Mouse (Mus musculus): ENCODE measurements at regions not wholly inside any gene's neighbourhood (a gene's known extent, or its start where the extent isn't known, plus 50 kb on each side); places are given as distances from the start of the nearest gene placed in this dataset.

DNA sequence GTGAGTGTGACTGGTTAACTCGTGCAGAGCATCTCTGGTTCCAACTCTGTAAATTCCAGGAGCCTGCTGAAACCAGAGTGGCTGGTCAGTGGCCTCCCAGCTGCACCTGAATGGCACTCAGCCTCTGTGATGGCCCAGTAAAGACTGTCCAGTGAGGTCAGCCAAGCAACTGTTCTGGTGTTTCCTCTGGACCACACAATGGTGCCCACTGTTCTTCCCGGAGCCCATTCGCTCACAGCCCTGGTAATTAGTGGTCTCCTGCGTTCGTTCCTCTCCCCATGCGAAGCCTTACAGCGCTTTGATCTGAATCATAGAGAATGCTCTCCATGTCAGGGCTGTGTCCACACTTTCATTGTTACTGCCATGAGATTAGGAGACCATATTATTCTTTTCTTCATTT is 75.5 kb downstream of the Enkur start:
- DNase-seq (ENCODE audit: low spot score in 2 of 2): no peak

DNA sequence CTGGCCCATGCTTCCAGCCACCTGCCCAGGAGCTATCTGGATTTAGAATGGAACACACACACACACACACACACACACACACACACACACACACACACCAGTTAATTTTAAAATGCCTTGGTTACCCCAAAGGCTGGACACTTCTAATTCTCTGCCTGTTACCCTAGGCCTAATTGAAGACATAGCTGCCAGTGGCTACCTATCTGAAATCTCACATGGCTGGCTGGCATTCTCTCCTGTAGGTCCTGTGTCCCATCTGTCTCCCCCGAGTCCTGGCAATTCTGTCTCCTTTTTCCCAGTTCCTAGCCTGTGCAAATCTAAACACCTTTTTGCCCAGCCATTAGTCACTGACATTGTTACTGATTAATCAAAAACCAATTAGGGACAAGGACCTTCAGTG is 78.6 kb downstream of the Enkur start:
- DNase-seq (ENCODE audit: low spot score in 2 of 2): no peak

DNA sequence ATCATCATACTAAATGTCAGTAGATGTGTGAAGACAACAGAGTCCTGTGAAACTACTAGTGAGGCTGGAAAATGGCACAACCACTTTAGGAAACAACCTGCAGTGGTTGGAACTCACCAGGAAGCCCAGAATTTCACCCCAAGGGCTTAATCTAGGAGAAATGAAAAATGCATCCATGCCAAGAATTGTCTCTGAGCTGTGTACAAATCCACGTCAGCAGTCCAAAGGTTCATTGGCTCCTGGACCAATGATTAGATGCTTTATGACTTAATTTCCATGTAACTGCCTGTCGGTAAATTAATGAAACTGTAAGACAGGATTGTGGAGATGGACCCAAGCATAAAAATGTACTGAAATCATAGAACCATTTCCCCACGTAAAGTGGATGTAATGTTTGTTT is 82.7 kb downstream of the Enkur start:
- DNase-seq (ENCODE audit: low spot score in 2 of 2): no peak

DNA sequence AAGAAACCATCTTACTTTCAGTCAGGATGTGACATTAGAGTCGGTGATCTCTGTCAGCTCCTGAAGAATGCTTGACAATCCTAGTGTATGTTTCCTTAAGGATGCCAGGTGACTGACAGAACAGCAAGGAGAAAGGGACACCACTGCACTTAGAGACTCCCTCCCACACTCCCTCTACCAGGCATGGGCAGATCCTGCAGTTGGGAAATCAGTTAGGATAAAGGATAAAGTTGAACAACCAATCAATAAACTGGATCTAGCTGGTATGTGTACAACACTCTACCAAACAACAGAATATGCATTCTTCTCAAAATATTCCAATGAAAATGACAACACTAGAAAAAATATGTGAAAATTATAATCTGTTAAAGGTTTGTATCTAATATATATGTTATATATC is 83.5 kb downstream of the Enkur start:
- DNase-seq (ENCODE audit: low spot score in 2 of 2): no peak

DNA sequence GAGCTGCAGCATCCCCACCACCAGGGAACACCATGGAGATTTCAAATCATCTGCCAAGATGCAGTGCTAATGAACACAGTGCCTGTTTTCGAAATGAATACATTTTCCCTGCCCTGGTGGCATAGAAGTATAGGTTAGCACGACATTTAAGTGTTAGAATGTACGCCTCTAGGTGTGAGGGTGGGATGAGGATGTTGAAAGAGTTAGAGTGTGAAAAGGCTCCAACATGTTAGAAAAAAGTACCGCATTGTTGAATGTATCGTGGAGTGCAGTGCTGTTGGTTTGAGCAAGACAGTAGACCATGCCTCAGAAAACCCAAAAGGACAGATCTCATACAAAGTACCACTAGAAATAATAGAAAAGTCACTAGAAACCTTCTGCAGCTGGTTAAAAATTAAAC is 88.3 kb downstream of the Enkur start:
- no peak for DNase-seq (ENCODE audit: low spot score in 2 of 2)

DNA sequence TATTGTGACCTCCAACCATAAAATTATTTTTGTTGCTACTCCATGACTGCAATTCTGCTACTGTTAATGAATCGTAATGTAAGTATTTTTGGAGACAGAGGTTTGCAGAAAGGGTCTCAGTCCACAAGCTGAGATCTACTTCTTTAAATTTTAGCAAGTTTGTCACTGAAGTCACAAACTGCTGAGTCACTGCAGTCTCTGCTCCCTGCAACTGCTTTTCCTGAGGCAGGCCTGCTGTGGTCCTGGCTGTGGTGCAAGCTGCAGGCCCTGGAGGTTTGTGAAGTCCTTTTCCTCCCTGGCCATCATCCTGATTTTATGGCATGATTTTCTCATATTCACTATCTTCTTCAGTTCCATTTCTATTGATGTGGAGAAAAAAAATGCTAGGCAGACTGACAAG is 93.6 kb downstream of the Enkur start:
- DNase-seq (ENCODE audit: low spot score in 2 of 2): peak in 1 of 2 experiments; percentile 23

DNA sequence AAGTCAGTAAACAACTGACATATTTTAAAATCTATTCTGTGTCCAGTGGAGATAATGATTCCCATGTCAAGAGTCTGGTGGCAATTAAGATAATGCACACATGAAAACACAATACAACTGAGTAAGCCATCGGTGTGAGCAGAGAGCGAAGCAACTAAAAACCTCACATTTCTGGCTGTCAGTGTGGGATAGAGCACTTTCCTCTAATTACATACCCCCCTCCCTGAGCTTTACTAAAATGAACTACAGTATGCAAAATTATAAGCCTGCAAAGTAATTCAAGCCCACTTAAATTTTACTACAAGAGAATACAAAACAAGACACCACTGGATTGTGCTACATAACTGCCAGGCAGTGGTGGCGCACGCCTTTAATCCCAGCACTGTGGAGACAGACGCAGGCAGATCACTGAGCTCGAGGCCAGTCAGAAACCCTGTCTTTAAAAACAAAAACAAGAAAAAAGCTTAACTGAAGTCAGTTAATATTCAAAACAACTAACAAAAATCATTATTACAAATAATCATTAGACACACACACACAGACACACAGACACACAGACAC is 104.8 kb downstream of the Enkur start:
- DNase-seq (ENCODE audit: low spot score in 2 of 2): no peak

DNA sequence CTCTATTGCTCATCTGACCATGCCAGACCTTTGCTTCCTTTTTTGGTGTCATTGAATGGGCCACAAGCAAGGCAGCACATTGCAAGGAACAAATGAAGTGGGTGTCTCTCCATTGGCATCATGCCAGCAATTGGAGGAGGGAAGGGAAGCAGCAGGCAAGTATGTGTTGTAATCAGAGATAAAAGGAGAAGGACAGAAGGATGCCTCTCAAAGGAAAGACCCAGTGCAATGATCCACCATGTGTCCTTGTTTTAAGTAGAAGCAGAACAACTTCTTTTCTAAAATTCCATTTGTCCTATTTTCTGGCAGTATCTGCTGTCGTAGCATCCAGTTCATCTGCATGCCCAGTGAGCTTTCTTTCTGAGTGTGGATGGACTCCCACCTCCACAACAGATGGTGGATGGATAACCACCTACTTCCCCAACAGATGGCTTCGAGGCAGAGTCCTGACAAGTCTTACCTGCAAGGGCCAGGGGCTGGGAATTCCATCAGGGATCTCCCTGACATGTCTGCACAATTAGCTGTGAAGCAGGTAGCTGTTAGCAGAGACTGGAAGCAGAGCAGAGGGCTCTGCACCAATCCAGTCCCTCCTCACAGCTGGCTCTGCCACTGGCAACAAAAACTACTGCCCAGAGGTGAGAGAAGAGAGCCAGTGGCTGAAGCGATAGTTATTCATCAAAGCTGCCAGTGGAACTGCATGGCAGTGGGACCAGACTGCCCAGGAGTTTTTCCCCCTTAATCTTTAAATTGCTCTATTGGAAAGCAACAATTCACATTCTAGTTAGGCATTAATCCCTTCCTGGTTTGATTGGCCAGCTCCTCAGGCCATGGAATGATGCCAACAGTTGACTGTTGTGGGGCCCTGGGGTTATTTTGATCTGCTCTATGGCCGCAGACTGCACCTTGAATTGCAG is 113.8 kb downstream of the Enkur start:
- DNase-seq (ENCODE audit: low spot score in 2 of 2): peak in 1 of 2 experiments; percentile 4

DNA sequence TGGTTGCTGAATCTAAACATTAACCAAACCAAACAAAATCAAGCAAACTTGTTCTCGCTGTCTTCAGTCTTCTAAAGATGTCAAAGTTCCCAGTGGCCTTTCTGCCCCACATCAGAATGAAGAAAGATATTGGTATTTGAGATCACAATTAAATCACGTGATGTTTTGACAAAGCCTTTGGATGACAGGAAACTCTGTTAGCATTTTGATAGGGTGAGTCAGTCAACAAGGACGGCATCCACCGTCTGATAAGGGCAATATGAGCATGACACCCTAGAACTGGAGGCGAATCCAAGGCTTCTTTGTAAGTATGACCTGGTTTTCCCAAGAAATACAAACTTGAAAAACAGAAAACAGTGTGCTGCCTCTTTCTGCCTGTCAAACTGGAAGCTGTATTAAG is 116.8 kb upstream of the Arhgap21 start:
- no peak for DNase-seq (ENCODE audit: low spot score in 2 of 2)

DNA sequence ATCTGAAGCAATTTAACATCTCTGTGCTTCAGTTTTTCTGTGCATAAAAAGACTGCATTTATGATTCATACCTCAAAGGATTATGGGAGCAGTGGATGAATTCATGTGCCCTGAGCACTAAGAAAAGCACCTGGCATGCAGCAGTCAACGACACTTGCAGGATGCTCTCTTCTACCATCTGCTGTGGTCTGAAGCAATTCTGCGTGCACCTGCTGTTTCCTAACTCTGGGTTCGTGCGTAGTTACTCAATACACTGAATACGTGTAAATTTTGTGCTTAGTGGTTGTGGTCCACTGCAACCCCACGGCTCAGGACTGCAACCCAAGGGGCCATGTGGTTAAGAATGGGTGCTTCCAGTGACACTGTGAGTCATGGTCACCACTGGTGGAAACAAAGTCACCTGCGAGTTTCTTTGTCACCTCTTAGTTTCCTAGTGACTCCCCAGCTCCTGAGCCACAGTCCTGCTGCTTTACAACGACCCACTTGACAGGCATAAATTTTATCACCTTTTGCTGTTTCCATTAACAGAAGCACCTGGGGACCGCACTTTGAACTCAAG is 98.7 kb upstream of the Arhgap21 start:
- no peak for DNase-seq (ENCODE audit: low spot score in 2 of 2)

DNA sequence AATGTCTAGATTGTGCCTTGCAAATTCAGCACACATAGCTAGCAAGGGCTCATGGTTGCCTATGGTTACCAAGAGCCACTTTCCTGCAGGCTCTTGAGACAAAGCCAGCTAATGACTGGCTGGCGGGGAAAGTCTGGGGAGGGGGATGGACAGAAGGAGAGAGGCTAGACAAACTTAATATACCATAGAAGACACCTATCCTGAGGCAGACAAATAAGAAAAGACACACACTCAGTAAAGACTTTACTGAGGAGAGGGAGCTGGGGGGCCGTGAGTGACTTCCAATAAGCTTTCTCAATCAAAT is 91.6 kb upstream of the Arhgap21 start:
- no peak for DNase-seq (ENCODE audit: low spot score in 2 of 2)

DNA sequence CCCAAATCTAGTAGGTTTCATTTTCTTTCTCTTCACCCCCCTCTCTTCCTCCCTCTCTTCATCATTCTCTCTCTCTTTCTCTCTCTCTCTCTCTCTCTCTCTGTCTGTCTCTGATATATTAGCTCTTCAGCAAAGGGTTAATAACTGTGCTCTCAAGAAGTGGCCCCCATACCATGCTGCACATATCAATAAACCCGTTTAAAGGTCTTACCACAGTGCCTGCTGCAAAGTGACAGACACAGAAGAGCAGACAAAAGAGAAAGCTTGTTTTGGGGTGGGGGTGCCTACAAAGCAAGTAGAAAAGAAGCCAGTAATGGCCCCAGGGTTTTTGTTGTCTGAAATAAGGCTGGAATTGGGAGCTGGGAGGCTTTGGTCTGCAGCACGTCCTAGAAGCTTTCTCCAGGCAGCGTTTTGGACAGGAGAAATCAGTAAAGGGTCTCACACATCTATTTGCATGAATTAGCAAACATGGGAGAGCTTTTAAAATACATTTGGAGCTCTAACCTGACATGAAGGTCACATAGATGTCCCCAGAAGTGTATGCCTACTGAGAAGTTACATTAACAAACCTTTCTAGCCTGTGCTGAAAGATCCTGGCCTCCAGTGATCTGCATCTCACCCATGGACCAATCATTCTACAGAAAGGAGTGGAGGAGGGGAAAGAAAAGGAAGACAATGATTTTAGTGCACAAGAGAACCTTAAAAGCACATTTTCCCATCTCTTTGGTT is 91.1 kb upstream of the Arhgap21 start:
- no peak for DNase-seq (ENCODE audit: low spot score in 2 of 2)

DNA sequence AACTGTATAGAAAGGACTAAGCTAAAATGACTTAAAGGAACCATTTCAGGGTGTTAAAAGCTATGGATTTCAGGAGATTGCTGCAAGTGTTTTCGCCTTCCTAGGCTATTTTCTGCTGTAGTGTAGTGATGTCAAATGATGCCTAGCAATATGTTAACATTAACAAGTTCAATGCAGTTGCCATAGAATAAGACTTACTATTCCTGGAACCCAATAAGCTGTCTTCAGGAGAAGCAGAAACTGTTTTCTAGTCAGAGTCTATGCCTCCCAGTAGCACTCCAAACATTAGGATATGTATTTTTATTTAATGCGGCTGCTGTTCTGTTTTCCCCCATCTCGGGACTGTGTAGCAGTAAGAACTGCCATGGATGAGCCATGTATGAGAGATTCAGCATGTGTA is 90.3 kb upstream of the Arhgap21 start:
- no peak for DNase-seq (ENCODE audit: low spot score in 2 of 2)

DNA sequence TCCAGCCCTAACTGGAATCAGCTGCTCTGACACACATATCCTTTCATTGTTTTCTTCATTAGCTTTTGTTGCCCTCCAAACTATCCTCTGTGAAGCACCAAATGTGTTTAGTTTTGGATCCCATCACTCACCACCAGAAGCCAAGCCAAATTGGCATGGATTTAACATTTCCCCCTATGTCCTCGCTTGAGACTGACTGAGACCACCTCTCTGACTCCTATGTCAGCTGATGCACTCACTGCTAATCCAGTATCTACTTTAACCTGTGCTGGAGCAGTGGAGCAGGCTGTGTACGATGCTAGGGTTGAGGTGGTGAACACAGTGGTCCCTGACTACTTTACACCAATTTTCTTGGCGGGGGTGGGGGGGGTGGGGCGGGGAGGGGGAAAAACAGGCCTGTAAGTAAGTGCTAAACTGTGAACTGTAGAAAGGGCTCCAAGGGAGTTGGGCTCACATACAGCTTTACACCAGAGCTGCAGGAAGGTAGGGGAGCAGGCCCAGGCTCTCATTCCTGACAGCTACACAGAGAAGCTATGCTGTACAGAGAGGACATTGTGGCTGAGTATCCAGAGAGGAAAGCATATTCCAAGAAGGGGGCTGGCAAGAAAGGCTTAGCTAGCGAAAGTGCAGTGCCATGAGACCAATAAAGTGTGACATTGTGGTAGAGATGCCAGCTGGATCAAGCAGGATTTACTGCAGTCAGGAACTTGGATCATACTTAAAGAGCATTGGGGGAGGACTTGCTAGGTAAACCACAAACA is 87.9 kb upstream of the Arhgap21 start:
- no peak for DNase-seq (ENCODE audit: low spot score in 2 of 2)

DNA sequence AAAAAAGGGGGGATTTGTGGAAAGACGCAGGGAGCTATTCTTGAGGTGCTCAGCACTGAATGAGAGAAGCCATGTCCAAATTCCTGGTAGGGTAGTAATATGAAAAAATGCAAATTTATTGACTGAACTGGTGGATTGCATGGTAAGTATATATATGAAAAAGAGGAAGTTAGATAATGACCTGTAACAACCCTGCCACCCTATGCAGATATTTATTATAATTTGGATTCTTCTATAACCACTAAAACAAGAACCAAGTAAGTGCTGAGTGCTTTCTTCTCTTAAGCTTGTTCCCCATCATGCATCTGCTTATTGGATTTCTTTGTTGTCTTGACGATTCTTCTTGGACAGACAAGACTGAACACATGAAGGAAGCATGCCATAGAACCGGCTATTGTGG is 86.7 kb upstream of the Arhgap21 start:
- no peak for DNase-seq (ENCODE audit: low spot score in 2 of 2)

DNA sequence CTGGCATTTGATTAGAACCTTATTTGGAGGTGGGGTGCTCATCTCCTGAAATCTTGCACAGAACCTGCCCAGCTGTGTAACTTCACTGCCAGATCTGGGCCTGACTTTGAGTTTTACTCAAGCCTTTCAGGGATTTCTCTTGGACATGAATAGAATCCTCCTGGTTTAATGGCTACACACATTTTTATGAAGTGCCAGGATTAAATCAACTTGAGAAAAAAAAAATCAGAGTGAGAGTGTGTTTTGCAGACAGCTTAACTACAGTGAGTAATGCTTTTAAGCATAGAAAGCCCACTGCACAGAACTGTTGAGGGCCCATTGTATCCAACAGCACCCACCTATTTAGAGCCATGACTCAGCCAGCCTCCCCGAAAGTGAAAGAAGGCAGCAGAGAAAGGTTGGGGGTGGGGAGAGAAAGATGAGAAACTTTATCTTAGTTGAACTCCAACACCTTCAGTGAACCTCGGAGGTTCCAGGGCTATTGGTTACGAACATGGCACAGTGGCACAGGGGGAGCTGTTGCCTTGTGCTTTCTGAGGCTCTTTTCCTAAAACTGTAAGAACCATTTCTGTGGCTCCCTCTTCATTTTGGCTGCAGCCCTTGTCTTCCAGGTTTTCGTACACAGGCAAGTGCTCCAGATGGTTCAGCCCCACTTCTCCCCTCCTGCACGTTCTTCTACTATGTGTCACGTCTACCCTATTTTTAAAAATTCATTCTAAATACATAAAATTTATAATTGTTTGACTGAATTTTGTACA is 85.8 kb upstream of the Arhgap21 start:
- no peak for DNase-seq (ENCODE audit: low spot score in 2 of 2)

DNA sequence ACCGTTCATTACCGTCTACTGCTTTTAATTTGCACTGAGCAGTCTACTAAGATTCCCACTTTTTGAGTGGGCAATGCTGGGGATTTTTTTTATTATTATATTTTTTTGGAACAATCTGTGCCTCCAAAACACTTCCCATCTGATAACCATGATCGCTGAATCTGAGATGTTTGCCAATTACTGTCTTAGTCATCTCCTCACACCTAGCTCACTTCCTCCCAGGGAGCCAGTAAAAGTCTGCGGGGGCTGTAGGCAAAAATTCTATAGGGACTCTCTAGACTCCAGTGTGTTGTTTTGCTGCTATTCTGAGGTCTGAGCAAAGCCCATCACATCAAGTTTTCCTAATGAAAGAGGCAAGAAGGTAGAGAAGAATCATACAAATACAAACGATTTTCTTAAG is 84.9 kb upstream of the Arhgap21 start:
- DNase-seq (ENCODE audit: low spot score in 2 of 2): no peak

DNA sequence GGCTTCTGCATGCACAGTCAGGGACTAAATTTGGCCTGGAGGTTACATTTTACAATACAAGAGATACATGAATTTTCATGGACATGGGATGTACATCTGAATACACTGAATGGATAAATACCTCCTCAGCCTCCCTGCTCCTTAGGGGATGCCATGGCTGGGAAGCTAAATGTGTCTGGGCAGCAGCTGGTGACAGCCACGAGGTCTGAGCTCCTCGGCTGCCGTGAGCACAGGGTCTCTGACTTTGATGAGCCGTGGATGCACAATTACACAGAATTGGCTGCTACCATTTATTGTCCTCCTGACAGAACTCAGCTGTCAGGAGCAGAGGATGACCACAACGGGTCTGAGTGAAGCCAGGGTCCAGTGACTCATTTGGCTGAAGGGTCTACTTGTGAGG is 80.3 kb upstream of the Arhgap21 start:
- no peak for DNase-seq (ENCODE audit: low spot score in 2 of 2)

DNA sequence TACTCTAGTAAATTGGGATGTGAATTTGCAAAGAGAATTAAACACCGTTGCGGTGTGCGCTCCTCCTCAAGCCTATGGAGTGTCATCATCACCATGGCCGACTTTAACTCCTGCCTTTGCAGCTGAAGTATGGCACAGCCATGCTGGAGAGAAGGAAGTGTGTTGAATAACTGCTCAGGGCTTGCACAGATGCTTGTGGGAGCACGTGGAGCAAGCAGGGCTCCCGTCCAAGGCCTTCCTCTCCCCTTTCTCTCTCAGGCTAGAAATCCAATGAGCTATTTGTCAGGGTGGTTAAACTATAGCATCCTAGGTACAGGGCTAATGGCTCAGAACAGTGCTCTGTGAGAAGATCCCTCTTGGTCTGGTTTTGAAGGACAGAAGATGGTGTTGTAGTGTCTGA is 79.5 kb upstream of the Arhgap21 start:
- DNase-seq (ENCODE audit: low spot score in 2 of 2): no peak

DNA sequence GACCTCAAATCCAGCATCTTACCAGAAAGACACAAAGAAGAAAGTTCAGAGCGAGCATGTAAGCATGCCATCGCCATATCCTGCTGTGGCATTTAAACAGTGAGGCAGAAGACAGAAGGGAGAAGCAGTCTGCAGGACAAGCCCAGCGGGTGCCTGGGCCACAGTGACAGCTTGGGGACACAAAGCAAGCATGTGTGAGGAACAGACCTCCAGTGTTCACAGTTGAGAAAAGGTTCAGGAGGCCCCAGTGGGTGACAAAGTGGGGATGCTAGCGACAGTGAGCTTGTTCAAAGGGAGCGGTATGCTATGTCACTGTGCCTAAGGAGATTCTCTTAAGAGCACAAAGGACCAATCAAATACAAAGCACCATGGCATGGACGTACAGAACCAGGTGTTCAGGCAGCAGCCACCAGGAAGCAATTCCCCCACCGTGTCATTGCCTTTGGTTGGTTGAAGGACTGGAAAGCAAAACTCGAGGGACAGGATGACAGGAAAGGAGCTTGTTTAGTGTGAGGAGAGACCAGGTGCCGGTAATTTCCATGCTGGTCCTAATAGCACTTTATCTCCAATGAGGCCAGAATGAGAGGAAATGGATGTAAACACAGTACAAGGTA is 77.9 kb upstream of the Arhgap21 start:
- DNase-seq (ENCODE audit: low spot score in 2 of 2): no peak

DNA sequence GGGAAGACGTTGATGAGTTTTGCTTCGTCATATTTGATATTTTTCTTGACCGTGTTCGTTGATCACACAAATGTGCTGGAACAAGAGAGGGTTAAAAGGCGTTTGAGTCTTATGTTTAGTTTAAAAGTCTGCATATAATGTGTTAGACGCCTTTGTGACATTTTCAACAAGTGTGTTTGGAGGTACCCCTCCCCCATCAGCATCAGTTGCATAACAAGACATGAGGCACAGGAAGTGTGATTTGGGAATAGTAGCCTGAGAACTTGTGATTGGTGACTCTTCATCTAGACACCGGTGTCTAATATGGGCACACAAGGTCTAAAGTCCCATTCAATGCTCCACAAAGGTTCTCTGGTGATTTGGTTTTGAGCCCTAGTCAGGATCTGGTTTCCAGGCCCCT is 76.1 kb upstream of the Arhgap21 start:
- DNase-seq (ENCODE audit: low spot score in 2 of 2): no peak
